Mouse (Mus musculus): ENCODE measurements at regions not wholly inside any gene's neighbourhood (a gene's known extent, or its start where the extent isn't known, plus 50 kb on each side); places are given as distances from the start of the nearest gene placed in this dataset.

DNA sequence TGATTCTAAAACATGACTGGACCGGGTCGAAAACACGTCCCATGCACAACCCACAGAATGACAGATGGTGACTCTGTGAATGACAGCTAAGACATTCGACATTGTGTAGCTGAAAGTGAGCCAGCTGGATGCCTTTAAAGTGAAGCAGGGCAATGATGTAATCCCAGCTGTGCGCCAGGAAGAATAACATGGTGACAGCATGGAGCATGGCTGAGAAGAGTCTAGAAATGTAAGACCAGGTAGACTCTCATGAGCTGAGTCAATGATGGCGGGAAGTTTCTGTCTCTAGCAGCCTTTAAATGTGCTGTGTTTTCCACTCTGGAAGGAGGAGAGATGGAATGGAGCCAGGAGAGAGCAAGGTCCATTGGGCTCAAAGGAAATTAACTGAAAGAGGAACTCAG lies 118.4 kb upstream of the Dock1 start:
- H3K27me3 ChIP-seq (ENCODE audit: control insufficient read depth in 1 of 2, insufficient read depth in 2 of 2, low read length in 2 of 2), result no peaks in the 10 kb centered on the region
- H3K9me3 ChIP-seq (replicated peaks; ENCODE audit: insufficient read depth, low read length), result no peaks in the 10 kb centered on the region
- no peaks in the 10 kb centered on the region for H3K4me1 ChIP-seq (ENCODE audit: control insufficient read depth in 1 of 2, insufficient read depth in 2 of 2, low read length in 2 of 2)
- H3K9ac ChIP-seq (ENCODE audit: control insufficient read depth, low read depth, low read length, poor library complexity, severe bottlenecking), result no peak overlapping the region
- DNase-seq (ENCODE audit: low read depth, low spot score), result no peak
- H3K36me3 ChIP-seq (ENCODE audit: control insufficient read depth in 1 of 2, insufficient read depth in 2 of 2, low read length in 2 of 2), result no peaks in the 10 kb centered on the region
- H3K79me2 ChIP-seq (ENCODE audit: control insufficient read depth, insufficient read depth, low read length, poor library complexity), result no peaks in the 10 kb centered on the region
- no peak for TF ChIP-seq CHD1 (IDR thresholded peaks at IDR 0.05; ENCODE audit: low read depth, low read length)
- no peak for TF ChIP-seq HCFC1 (IDR thresholded peaks at IDR 0.05; ENCODE audit: low read depth, low read length)
- TF ChIP-seq USF2 (IDR thresholded peaks at IDR 0.05; ENCODE audit: borderline replicate concordance in 1 of 2, insufficient read depth in 1 of 2, low read depth in 1 of 2, low read length in 2 of 2), result no peak
- no peak for TF ChIP-seq ETS1 (IDR thresholded peaks at IDR 0.05; ENCODE audit: low read depth, low read length)
- TF ChIP-seq ZMIZ1 (IDR thresholded peaks at IDR 0.05; ENCODE audit: low read depth, low read length), result no peak
- TF ChIP-seq E2F4 (IDR thresholded peaks at IDR 0.05; ENCODE audit: borderline replicate concordance, low read depth, low read length), result no peak
- no peak for TF ChIP-seq TAL1 (IDR thresholded peaks at IDR 0.05; ENCODE audit: low read length)
- TF ChIP-seq USF1 (IDR thresholded peaks at IDR 0.05; ENCODE audit: low read depth, low read length), result no peak
- no peak overlapping the region for H3K27ac ChIP-seq (ENCODE audit: control insufficient read depth, low read depth, low read length)
- no peak overlapping the region for H3K4me3 ChIP-seq (ENCODE audit: control insufficient read depth in 1 of 2, insufficient read depth in 1 of 2, low read depth in 2 of 2, low read length in 2 of 2)

DNA sequence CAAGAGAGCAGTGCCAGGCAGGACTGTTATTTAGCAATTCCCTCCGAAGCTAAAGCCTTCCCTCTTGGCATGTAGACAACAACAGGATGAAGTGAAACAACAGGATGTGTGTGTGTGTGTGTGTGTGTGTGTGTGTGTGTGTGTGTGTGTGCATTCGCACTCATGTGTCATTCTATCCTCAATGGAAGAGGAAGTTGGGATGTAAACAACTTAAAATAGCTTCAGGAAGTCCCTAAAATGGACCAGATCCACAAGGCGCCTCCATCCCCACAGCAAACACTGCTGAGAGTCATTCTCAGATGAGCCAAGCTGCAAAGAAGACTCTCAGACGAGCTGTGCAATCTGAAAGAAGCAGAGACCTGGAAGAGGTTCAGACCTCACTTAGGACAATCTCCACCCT lies 114.4 kb upstream of the Dock1 start:
- Histone ChIP-seq H3K9me3 (replicated peaks; ENCODE audit: insufficient read depth, low read length) (no peaks in the 10 kb centered on the region), H3K36me3 (ENCODE audit: control insufficient read depth in 1 of 2, insufficient read depth in 2 of 2, low read length in 2 of 2) (no peaks in the 10 kb centered on the region), H3K4me3 (ENCODE audit: control insufficient read depth in 1 of 2, insufficient read depth in 1 of 2, low read depth in 2 of 2, low read length in 2 of 2) (no peak overlapping the region), H3K9ac (ENCODE audit: control insufficient read depth, low read depth, low read length, poor library complexity, severe bottlenecking) (no peak overlapping the region), H3K27me3 (ENCODE audit: control insufficient read depth in 1 of 2, insufficient read depth in 2 of 2, low read length in 2 of 2) (no peaks in the 10 kb centered on the region), H3K4me1 (ENCODE audit: control insufficient read depth in 1 of 2, insufficient read depth in 2 of 2, low read length in 2 of 2) (no peaks in the 10 kb centered on the region), H3K27ac (ENCODE audit: control insufficient read depth, low read depth, low read length) (no peak overlapping the region), H3K79me2 (ENCODE audit: control insufficient read depth, insufficient read depth, low read length, poor library complexity) (no peaks in the 10 kb centered on the region)
- DNase-seq (ENCODE audit: low read depth, low spot score), result no peak
- TF ChIP-seq CHD1 (IDR thresholded peaks at IDR 0.05; ENCODE audit: low read depth, low read length), result no peak
- TF ChIP-seq ZKSCAN1 (IDR thresholded peaks at IDR 0.05; ENCODE audit: low read depth, low read length), result no peak
- TF ChIP-seq ZNF384 (IDR thresholded peaks at IDR 0.05; ENCODE audit: low read depth, low read length), result no peak
- no peak for TF ChIP-seq POLR2A (IDR thresholded peaks at IDR 0.05; ENCODE audit: control insufficient read depth in 1 of 2, insufficient read depth in 1 of 2, low read depth in 1 of 2, low read length in 2 of 2, poor library complexity in 1 of 2)

- Histone ChIP-seq H3K9ac (ENCODE audit: control insufficient read depth, low read depth, low read length, poor library complexity, severe bottlenecking) (no peak overlapping the region), H3K9me3 (replicated peaks; ENCODE audit: insufficient read depth, low read length) (no peaks in the 10 kb centered on the region)
- TF ChIP-seq SMC3 (IDR thresholded peaks at IDR 0.05; ENCODE audit: low read depth, low read length) (peak; percentile 16; the same call in 1 of the 2 replicates), CTCF (IDR thresholded peaks at IDR 0.05 in 2 of 3, conservative IDR thresholded peaks at IDR 0.05 in 1 of 3; ENCODE audit: control insufficient read depth in 1 of 3, insufficient read depth in 1 of 3, low read depth in 2 of 3, low read length in 3 of 3, poor library complexity in 1 of 3, severe bottlenecking in 1 of 3) (peak; percentile 12 to 32 (median 27); a peak in 4 of 6 replicates), KAT2A (conservative IDR thresholded peaks at IDR 0.05; ENCODE audit: low read depth, low read length) (no peak), POLR2AphosphoS2 (IDR thresholded peaks at IDR 0.05; ENCODE audit: low read length) (no peak), RAD21 (IDR thresholded peaks at IDR 0.05; ENCODE audit: low read depth, low read length) (peak; percentile 6), GATA1 (IDR thresholded peaks at IDR 0.05; ENCODE audit: low read depth, low read length) (no peak)
Observed at GRCm38 (mm10) chr7:134566322-134566721, 104.1 kb upstream of the Dock1 start.

More at GRCm38 (mm10) chr7:134566322-134566721, 104.1 kb upstream of the Dock1 start:
- Histone ChIP-seq H3K27ac (ENCODE audit: control insufficient read depth, low read depth, low read length) (no peak overlapping the region), H3K36me3 (ENCODE audit: control insufficient read depth in 1 of 2, insufficient read depth in 2 of 2, low read length in 2 of 2) (no peaks in the 10 kb centered on the region), H3K4me1 (ENCODE audit: control insufficient read depth in 1 of 2, insufficient read depth in 2 of 2, low read length in 2 of 2) (no peaks in the 10 kb centered on the region), H3K4me3 (ENCODE audit: control insufficient read depth in 1 of 2, insufficient read depth in 1 of 2, low read depth in 2 of 2, low read length in 2 of 2) (no peak overlapping the region), H3K27me3 (ENCODE audit: control insufficient read depth in 1 of 2, insufficient read depth in 2 of 2, low read length in 2 of 2) (no peaks in the 10 kb centered on the region), H3K79me2 (ENCODE audit: control insufficient read depth, insufficient read depth, low read length, poor library complexity) (no peaks in the 10 kb centered on the region)
- peak; percentile 17 for DNase-seq (ENCODE audit: low read depth, low spot score)
